8 mouse cellular contexts compared by ENCODE assay signal in genomic region chr13:94205234-94205633, GRCm38 (mm10).
DNase-seq lines count a peak whose midpoint lies in the region; ATAC-seq and TF ChIP-seq lines count a peak whose summit lies in the region.

No protein-coding gene starts in this region.

- no peak overlapping the region for H3K9ac ChIP-seq in intestine, embryonic 15.5 days
- no peak overlapping the region for H3K9ac ChIP-seq in lung, postnatal 0 days (replicated peaks; ENCODE audit: low read depth)

- WGBS in intestine, embryonic 15.5 days = 11% methylated on average over 6 of the region's 6 CpGs
- 9% methylated on average over 6 of the region's 6 CpGs for WGBS in lung, postnatal 0 days

- no peak for TF ChIP-seq EP300 in lung, postnatal 0 days (IDR thresholded peaks at IDR 0.05)

- peaks cover 8% of the 10 kb centered on the region; the same call in 1 of the 2 replicates for H3K36me3 ChIP-seq in intestine, embryonic 15.5 days
- H3K36me3 ChIP-seq in lung, postnatal 0 days (ENCODE audit: insufficient read depth, low read length) = peaks cover 7% of the 10 kb centered on the region; the same call in 1 of the 2 replicates

- H3K4me1 ChIP-seq in embryonic fibroblast, embryonic 13.5 days (ENCODE audit: control insufficient read depth, insufficient read depth, low read length) = no peaks in the 10 kb centered on the region
- H3K4me1 ChIP-seq in intestine, embryonic 15.5 days (replicated peaks) = no peaks in the 10 kb centered on the region
- H3K4me1 ChIP-seq in lung, postnatal 0 days (ENCODE audit: insufficient read depth, low read depth, low read length) = no peaks in the 10 kb centered on the region

- H3K4me2 ChIP-seq in intestine, embryonic 15.5 days (replicated peaks) = no peak overlapping the region
- H3K4me2 ChIP-seq in lung, postnatal 0 days (replicated peaks; ENCODE audit: low read depth, low read length) = no peak overlapping the region

- ATAC-seq in intestine, embryonic 15.5 days = peak; percentile 86
- peak; percentile 72 for ATAC-seq in lung, postnatal 0 days

- H3K9me3 ChIP-seq in intestine, embryonic 15.5 days = no peaks in the 10 kb centered on the region
- H3K9me3 ChIP-seq in lung, postnatal 0 days (ENCODE audit: low read length) = no peaks in the 10 kb centered on the region

- no peak overlapping the region for H3K27ac ChIP-seq in embryonic fibroblast, embryonic 13.5 days (ENCODE audit: insufficient read depth, low read length)
- H3K27ac ChIP-seq in intestine, embryonic 15.5 days = no peak overlapping the region
- no peak overlapping the region for H3K27ac ChIP-seq in lung, postnatal 0 days (ENCODE audit: low read length)

- H3K27me3 ChIP-seq in intestine, embryonic 15.5 days (replicated peaks) = no peaks in the 10 kb centered on the region
- H3K27me3 ChIP-seq in lung, postnatal 0 days (replicated peaks; ENCODE audit: insufficient read depth, low read length) = no peaks in the 10 kb centered on the region

- H3K4me3 ChIP-seq in embryonic fibroblast, embryonic 13.5 days (ENCODE audit: insufficient read depth, low read length) = no peak overlapping the region
- no peak overlapping the region for H3K4me3 ChIP-seq in intestine, embryonic 15.5 days (replicated peaks)
- H3K4me3 ChIP-seq in lung, postnatal 0 days (ENCODE audit: low read depth, low read length) = no peak overlapping the region

- TF ChIP-seq POLR2A in embryonic fibroblast, embryonic 13.5 days (IDR thresholded peaks at IDR 0.05; ENCODE audit: low read depth, low read length) = no peak

- peak; percentile 50 for DNase-seq in urinary bladder, postnatal 14 days (ENCODE audit: low spot score)
- DNase-seq in urinary bladder, postnatal 10 days (ENCODE audit: low spot score) = no peak
- DNase-seq in brain, adult 2 months (ENCODE audit: low read depth, low spot score) = peak; percentile 84
- DNase-seq in lung, postnatal 0 days (ENCODE audit: low spot score) = peak; percentile 85
- DNase-seq in retina, postnatal 7 days (ENCODE audit: low read depth, low spot score) = peak; percentile 40
- DNase-seq in right cerebral cortex, postnatal 14 days = no peak

- peak; percentile 77; the same call in 1 of the 2 replicates for TF ChIP-seq CTCF in embryonic fibroblast, embryonic 13.5 days (IDR thresholded peaks at IDR 0.05; ENCODE audit: borderline replicate concordance, insufficient read depth, low read length)
- TF ChIP-seq CTCF in lung, postnatal 0 days (IDR thresholded peaks at IDR 0.05) = peak; percentile 87

Comparison
In these comparisons a context has a peak if more than half of its experiments do, and no peak if none do; other contexts are left out.
1. DNase-seq: peak in urinary bladder, postnatal 14 days (single experiment), brain, adult 2 months (single experiment), lung, postnatal 0 days (single experiment) and retina, postnatal 7 days (single experiment); none in urinary bladder, postnatal 10 days (single experiment) and right cerebral cortex, postnatal 14 days (single experiment).